Mouse (Mus musculus) kidney, postnatal 14 days (tissue): ENCODE results near the gene Mettl1.
"Not testable (repeated sequence)": the region's sequence is repeated elsewhere in the genome, so short reads cannot be mapped to it uniquely, and the experiment has no call there.

Experiments used
- DNase-seq: peaks from one replicate; pipeline ENCODE4 v3.0.0; 2022; ENCODE audit warnings: mixed read lengths

Mettl1 gene

GRCm38 (mm10) chr10:127069281-127070189 is 28.3 kb downstream of the Mettl1 start:
- no peak for DNase-seq

DNA sequence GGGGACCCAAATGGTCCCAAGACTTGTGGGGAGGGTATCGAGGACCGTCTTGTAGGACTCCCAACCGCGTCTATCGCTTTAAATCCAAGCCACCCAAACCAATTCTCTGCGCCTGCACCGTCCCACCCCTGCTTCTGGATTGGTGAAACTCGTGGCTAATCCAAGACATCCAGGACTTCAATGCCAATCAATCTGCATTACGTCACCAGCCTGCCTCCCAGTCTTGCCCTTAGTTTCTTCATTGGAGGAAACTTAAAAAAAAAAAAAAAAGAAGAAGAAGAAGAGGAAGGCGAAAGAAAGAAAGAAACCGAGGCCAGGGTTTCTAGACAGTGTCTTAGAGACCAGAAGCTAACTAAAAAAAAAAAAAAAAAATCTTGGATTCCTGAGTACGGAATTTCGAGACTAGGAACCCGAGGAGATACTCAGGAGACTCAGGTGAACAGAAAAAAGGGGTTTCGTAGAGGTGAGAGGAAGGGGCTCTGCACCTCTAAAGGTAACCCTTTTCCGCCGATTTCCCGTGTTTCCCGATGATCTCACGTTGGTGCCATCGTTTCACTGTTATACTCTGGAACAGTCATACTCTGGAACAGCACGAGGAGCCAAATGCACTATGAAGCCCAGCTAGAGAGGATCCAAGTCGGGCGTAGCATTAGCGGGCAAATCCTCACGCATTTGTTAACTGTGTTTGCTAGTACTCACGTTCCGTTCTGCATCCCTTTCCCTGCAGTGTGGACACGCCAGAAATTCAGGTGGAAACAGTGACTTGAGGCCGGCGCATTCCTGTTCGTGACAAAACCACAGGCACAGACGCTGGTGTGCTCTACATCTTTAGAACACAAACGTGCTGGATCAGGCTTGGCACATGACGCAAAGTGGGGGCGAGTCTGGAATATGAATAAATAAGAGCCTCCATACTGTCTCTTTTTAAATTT is 29.2 kb downstream of the Mettl1 start, which contains the start of gene Tspan31:
Tspan31 (minus strand) TSS at position 75 of the 932 bp plus-strand sequence.
- peak; percentile 96 for DNase-seq

DNA sequence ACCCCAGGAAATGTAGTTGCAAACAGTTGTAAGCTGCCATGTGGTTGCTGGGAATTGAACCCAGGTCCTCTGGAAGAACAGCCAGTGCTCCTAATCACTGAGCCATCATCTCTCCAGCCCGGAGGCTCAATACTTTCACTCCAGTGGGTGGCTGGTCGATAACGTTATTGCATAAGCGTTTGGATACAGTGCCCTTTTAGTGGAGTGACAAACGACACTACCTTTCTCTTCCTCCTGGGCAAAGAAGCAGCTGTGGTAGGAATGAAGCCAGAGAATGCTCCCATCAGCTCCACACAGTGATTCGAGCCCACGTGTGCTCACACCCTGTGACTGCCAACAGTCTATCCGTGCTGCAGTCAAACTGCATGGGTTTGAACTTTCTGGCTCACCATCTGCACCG is 30.0 kb downstream of the Mettl1 start:
- DNase-seq = no peak

GRCm38 (mm10) chr10:127072270-127072669 is 31.1 kb downstream of the Mettl1 start:
- DNase-seq = not testable (repeated sequence)

GRCm38 (mm10) chr10:127072969-127073368 is 31.8 kb downstream of the Mettl1 start:
- DNase-seq = not testable (repeated sequence)

DNA sequence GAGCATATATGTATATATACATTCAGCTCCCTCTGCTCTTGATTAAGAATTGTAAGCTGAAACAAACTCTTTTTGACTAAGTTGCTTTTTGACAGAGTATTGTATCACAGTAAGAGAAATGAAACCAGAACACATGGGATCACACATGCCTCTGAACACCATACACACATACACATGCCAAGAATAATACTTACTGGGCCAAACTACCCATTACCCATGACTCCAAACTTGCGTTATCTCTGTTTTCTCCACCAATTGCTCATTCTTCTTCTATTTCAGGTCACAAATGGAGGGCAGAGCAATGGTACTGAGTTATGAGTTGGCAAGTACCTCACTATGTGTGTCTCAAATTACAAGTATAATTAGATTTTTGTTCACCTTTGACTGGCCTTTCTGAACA is 32.8 kb downstream of the Mettl1 start:
- DNase-seq = no peak

DNA sequence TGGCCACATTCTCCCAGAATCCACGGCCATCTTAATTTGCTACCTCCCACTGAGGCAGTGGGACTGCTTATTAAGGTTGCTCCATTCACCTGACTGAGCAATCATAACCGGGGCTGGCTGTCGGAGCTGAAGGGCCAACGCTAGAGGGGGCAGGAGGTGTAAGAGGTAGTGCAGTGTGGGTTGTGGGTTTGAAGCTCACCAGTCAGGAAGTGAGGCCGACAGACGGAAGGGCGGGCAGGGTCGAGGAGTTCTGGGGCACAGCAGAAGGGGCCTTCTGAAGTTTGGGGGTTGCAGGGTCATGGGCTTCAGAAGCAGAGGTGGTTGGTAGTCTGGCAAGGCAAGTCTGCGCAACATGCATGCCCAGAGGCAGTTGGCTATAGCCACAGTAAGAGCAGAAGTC is 33.9 kb downstream of the Mettl1 start, which contains the start of gene Agap2:
Agap2 (plus strand) TSS at position 205 of the 400 bp plus-strand sequence.
- no peak for DNase-seq

DNA sequence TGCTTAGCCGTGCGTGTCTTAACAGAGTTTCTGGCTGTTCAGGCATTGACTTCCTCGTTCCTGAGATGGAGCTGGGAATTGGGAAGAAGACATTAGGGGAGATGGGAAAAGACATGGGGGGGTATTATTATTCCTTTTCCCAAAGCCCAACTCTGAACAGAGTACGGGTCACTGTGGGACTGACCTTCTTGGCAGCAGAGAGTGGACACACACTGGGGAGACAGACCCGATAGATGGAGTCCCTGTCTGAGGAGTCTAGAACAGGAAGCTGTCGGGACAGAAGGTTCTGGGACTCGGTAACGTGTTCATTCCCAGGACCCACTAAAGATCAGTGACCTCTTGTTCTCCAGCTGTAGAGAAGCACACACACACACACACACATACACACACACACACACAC is 34.4 kb downstream of the Mettl1 start:
- DNase-seq = no peak

DNA sequence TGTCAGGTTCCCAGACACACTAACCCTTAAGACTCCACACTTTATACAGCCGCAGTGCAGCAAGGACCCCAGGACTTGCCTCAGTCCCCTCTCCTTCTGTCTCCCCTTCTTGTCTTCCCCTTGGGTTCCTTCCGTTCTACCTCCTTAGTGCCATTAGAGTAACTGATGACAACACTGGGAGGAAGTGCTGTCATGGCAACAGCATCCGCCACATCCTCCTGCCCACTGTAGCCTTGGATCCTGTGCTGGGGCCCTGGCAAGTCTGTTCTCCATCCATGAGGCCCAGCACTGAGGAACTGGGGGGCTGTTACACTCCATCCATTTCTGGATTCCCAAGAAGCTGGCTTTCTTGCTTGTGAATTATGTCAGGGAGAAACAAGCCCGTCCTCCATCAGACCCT is 34.9 kb downstream of the Mettl1 start:
- no peak for DNase-seq

GRCm38 (mm10) chr10:127077515-127077914 is 36.3 kb downstream of the Mettl1 start:
- DNase-seq = no peak

DNA sequence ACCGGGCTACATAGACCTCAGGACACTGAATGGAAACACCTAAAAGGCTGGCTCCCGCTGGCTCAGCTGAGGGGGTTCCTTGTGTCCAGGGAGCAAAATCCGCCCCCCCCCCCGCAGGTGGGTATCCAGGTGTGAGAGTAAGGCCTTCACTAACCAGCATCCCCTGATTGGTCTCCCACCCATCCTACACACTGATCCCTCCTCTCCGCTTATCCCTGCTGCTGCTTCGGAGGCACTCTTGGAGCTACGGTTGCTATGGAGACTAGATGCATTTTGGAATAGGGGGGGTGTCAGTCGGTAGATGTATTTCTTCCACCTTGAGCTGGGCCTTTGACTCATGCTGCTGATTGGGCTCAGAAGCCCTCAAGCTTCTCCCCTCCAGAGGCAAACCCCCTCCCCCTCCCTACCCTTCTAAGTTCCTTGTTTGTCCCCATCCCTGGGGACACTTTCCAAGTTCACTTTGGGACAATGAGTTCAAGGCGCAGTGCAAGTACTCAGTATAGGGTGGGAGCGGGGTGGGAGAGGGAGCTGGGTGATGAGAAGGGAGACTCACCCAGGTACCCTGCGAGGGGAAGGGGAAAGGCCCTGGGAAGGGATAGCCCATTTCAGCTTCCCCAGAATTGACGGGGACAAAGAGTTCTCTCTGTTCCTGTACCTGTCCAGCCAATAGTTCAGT is 36.9 kb downstream of the Mettl1 start:
- no peak for DNase-seq

DNA sequence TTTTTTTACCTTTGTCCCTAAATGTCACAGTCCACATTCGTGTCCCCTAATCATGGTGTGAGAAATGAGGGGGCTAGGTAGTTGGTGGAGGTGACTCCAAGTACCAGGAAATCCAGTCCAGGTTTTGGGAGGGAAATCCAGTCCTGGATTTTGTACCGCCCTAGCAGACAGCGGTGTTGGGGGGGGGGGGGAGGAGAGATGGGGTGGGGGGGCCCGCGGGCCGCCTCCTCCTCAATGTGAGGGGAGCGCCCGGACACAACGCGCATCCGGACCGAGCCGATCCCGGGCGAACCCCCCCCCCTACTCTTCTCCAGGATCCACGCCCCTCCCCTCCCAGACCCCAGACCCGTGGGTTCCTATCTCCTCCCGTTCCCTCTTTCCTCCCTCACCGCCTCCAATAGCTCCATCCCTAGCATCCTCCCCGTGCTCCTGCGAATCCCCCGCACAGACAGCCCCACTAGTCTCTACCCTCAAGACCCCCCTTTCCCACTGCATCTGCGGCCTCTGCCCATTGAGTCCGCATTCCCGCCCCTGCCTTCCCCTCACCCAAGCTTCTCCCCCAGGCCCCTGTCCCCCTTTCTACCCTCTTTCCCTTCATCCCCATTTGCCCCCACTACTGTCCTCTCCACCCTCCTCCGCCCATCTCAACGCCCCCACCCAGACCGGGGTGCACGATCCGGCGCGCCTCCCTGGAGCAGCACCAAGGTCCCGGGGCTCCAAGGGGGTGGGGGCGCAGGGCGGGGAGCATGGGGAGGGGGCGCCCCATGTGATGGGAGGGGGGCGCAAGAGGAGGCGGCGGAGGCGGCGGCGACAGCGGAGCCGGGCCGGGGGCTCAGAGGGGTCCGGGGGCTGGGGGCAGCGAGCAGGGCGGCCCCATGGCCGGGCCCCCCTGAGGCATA is 37.7 kb downstream of the Mettl1 start:
- DNase-seq = peak; percentile 48

- DNase-seq = no peak
Observed at GRCm38 (mm10) chr10:127079665-127080391, 38.6 kb downstream of the Mettl1 start.

- peak; percentile 51 for DNase-seq
Observed at GRCm38 (mm10) chr10:127080901-127081780, 39.9 kb downstream of the Mettl1 start.

GRCm38 (mm10) chr10:127081996-127082620 is 40.9 kb downstream of the Mettl1 start:
- DNase-seq = no peak

- DNase-seq = no peak
Observed at GRCm38 (mm10) chr10:127083292-127083914, 42.2 kb downstream of the Mettl1 start.

DNA sequence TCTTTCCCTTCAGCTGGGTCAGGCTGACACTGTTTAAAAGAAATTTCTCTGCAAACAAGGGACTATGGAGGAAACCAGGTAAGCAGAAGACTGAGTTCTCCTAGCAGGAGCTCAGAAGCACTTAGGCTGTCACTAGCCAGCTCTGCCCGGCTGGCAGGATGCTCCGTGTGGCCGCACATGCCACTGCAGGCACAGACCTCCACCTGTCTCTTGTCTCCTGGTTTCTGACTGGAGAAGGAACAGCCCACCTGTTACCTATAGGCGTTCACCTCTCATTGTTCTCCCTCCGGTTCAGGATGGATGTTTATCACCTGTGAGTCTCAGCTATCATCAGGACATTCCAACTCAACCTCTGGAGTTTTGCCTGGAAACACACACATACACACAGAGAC is 42.7 kb downstream of the Mettl1 start:
- DNase-seq = no peak

- DNase-seq = no peak
Observed at GRCm38 (mm10) chr10:127085052-127085451, 43.8 kb downstream of the Mettl1 start.

- no peak for DNase-seq
Observed at GRCm38 (mm10) chr10:127085633-127086032, 44.4 kb downstream of the Mettl1 start.
